Mouse (Mus musculus) c-Kit-negative CD71-positive TER-119-positive erythroid progenitor cells, embryonic 14.5 days (primary cell): Measurements from ENCODE around the gene Apom.

Experiments used
- DNase-seq: peaks from one replicate; pipeline ENCODE4 v3.0.0-alpha.2; 2013; ENCODE audit warnings: low read depth, low spot score

Gene Apom

GRCm38 (mm10) chr17:35097164-35097655 is 34.6 kb downstream of the Apom start:
- no peak for DNase-seq

DNA sequence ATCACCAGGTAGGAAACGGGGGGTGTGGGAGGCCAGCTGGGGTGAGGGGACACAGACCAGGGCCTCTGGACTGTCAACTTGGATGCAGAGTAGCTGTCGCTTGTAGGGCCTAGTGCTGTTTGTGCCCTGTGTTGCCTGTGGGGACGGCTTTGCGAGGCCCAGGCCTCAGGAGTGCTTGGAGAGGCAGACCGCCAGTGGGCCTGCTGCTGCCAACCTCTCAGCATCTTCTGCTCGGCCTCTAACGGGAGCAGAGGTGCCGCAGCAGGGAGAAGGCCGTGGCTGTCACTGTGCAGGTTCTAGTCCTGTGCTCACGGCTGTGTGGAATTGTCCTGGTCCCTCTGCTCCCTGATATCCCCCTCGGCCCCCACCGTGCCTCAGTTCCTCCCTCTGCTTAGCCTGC is 35.3 kb downstream of the Apom start:
- DNase-seq: no peak

DNA sequence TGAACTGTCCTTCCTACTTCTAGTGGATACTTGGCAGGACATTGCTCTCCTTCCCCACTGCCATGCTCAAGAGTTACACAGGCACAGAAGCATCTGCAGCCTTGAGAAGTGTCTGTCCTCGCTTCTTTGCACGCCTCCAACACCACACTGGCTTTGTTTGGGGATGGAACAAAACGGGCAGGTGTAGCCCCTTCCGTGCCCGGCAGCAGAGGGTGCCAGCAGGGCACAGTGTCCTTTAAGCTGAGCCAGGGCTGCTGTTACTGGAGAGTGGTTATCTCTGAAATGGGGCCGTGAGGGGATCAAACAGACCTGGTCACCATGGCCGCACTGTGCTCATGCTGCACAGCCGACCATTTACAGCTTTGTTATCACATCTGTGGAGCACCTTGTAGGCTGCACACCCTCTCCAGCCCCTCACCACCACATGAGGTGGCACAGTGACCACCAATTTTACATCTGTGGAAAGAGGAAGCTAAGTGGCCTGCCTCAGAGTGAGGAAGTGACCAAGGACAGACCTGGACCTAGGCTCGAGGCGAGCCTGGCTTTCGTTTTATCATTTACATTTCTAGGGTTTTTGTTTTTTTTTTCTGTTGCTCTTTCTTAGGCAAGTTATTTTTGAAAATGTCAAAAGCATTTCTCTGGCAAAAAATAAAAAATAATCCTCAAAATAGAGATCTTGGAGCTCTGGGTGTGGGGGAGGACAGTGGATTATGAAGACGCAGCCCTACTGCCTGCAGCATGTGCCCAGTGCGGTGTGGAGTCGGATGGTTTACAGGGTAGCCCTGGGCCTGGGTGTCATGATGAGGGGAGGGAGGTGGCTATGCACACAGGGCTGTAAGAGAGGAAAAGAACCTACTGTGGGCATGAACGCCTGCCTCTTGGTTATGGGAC is 37.1 kb downstream of the Apom start:
- DNase-seq: no peak

- no peak for DNase-seq
Measured at GRCm38 (mm10) chr17:35092403-35093198, 39.2 kb downstream of the Apom start.

DNA sequence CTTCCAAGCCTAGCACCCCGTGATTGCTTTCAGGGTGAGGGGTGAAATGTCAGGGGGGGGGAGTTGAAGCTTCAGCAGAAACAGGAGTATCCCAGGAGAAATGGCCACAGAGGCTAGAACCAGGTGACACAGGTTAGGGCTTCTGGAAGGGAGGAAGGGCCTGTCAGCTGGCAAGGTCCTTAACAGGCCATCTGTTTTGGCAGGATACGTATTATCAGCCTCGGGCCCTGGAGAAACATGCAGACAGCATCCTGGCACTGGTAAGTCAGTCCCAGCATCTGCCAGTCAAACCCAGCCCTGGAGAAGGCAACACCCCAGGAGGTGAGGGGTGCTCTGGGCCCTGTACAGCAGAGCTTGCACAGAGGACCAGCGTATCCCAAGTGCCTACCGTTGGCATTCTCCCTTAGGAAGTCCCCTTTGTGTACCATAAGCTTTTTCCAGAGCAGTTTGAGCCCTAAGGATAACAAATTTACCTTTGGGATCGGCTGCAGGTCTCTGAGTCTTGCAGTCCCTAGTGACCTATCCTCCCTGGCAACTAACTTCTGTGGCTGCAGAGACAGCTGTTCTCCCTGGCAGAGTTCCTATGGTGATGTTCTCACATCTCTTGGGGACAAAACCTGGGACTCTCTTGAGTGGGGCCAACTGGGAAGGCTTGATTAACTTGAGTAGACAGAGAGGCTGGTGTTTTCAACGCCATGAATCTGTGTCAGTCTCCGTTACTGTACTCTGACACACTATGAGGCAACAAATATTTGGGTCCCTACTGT is 41.5 kb downstream of the Apom start:
- DNase-seq: peak; percentile 44

GRCm38 (mm10) chr17:35088825-35089644 is 42.8 kb downstream of the Apom start, which contains the start of gene Abhd16a:
Abhd16a (plus strand) TSS chr17:35089263.
- peak; percentile 88 for DNase-seq

- no peak for DNase-seq
Measured at GRCm38 (mm10) chr17:35088151-35088550, 43.7 kb downstream of the Apom start.

DNA sequence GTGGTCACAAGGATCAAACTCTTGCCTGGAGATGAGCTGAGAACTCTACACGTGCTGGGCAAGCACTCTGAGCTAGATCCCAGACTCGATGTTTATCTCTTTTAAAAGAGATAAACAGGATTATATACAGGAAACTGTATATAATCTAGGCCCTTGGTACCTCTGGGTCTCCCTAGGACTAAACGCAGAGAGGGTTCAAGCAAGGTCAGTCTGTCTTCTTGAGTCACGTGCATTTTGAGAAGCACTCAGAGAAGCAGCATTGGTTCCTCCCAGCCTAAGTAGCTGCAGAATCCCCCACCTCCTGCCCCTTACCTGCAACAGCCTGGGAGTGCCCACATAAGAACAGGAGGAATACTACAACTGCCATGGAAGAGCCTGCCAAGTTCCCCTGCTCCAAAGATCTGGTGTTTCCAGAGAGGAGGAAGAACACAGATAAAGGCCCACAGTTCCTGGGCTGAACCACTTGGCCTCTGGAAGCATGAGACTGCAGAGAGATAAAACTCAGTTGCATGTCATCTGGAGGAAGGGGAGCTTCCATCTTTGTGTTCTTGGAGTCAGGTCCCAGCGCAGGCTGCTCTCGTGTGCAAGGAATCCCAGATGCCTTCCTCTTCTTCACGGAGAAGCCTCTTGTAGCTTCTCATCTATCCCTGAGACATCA is 46.5 kb downstream of the Apom start, which contains the start of gene Ly6g6f:
Ly6g6f (minus strand) TSS at position 403 of the 658 bp plus-strand sequence.
- DNase-seq: no peak

GRCm38 (mm10) chr17:35083929-35084497 is 47.8 kb downstream of the Apom start:
- no peak for DNase-seq

DNA sequence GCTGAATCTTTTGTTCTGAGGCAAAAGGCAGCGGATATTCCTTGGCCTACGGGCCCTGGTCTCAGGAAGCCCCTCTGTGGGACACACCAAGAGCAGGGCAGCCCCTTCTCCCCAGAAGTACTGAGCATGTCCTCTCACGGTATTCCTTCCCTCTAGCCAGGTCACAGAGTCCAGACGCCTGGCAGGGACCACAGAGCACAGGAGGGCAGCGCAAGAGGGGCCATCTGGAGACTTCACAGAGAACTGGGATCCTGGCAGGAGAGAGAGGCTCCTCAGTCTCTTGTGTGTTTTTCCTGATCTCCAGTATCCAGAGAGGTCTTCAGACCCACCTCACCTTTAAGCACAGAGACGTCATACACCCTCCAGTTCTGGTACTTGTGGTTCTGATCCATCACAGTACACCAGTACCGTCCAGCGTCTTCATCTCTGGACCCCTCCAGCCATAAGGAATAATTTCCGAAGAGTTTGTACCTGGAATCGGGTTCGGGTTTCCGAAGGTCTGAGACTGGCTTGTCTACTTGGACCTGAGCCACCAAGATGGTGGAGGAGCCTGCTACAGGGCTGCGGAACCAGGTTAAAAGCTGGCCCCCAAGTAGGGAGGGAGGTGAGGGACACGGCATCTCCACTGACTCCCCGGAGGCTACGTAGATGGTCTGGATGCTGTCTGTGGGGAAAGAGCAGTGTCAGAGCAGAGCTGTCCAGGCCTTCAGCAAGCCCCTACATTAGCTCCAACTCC is 48.8 kb downstream of the Apom start:
- no peak for DNase-seq

DNA sequence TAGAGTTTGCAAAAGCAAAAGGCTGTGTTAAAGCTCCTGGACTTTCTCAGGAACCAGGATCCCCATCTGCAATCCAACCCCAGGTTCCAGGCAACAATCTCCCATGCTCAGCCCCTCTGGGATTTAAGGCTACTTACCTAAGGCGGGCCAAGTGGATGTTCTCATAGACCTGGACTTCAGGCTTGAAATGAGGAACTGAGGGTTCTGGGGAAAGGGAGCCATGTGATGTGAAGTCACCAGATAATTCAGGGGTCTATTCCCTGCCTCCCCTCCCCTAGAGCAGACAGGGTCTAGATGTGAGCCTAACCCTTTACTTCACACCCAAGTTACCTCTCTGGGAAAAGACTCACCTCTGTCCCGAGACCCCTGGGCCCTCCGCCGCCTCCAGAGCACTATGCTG is 51.1 kb downstream of the Apom start:
- no peak for DNase-seq

DNA sequence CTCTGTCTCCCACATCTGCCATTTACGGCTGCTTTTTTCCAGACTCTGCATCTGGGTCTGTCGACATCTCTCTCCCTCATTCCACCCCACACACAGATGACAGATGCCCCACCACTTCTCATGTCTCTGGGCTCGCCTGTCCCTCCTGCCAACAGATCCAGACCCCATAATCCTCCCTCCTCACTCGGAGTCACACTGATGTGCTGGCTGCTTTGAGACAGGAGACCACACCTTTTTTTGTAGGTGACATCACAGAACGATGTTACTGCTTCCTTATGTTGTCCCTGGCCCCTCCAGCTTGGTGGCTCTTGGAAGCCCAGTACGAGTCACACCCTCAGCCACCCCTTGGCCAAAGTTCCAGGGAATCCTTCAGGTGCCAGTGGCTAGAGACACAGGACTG is 51.6 kb downstream of the Apom start:
- no peak for DNase-seq

DNA sequence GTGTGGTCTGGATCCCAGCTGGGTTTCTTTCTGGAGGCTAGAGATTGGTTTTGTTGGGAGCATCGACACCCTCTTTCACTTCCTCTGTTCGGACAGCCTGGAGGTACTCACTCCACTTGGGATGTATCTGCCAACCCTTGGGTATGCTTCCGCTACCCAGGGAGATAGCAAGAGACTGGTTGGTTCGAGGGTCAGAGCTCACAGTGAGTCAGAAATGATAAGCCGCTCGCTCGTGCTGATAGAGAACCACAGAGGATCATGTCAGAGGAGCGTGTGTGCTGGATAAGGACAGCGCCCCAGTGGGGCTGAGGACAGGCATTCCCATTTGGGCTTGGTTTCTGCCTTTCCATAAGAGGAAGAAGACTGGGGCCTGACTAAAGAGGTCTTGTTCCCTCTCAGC is 52.1 kb downstream of the Apom start:
- no peak for DNase-seq
